Mouse (Mus musculus): Measurements from ENCODE around the gene C4b. TPM values are rescaled to one million over a fixed set of nuclear protein-coding genes. Genes with fewer than 3 reads are reported as not detected.

C4b gene
- polyA plus RNA-seq, 1 experiment from 2014 or later = 0.42 TPM

- 30% methylated on average over 14 of the region's 14 CpGs for WGBS
- H3K27ac ChIP-seq = no peak overlapping the region
- H3K4me1 ChIP-seq = no peaks in the 10 kb centered on the region
- no peak overlapping the region for H3K4me2 ChIP-seq
- no peaks in the 10 kb centered on the region for H3K27me3 ChIP-seq
- H3K36me3 ChIP-seq = no peaks in the 10 kb centered on the region
- H3K4me3 ChIP-seq = no peak overlapping the region
- H3K9ac ChIP-seq = no peak overlapping the region
- no peak; the same call in 1 of the 2 replicates for ATAC-seq (ENCODE audit: borderline replicate concordance, extremely low read depth, low FRiP score, low TSS enrichment)
- no peaks in the 10 kb centered on the region for H3K9me3 ChIP-seq
Measured at GRCm38 (mm10) chr17:34699575-34700408, 43.9 kb downstream of the C4b start.

- Histone ChIP-seq H3K4me3 (no peak overlapping the region), H3K27me3 (no peaks in the 10 kb centered on the region), H3K27ac (0 out of 2 replicates have a peak overlapping the region, but pooled peaks have one; percentile 22), H3K9ac (no peak overlapping the region), H3K4me1 (peaks cover 22% of the 10 kb centered on the region; the same call in 1 of the 2 replicates), H3K36me3 (no peaks in the 10 kb centered on the region), H3K9me3 (no peaks in the 10 kb centered on the region), H3K4me2 (no peak overlapping the region)
- no peak for ATAC-seq (ENCODE audit: borderline replicate concordance, extremely low read depth, low FRiP score, low TSS enrichment)
- WGBS = 59% methylated on average over 7 of the region's 7 CpGs
Measured at GRCm38 (mm10) chr17:34692906-34693305, 50.8 kb downstream of the C4b start.

DNA sequence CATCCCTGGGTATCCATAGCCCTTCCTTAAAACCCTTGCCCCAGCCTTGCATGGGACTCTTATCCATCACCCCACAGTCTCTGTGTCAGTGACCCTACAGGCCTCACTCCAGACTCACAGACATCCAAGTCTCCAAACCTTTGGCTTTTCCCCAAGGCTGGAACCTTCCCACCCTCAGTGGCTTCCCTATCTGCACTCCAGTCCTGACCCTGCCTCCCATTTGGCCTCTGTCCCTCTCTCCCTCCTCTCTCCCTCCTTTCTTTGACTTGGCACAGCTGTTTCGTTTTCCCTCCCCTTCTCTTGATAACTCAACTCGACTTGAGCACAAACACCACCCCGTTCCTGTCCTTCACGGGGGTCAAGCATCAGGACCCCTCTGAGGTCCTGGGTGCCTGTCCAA lies 53.2 kb downstream of the C4b start:
- Histone ChIP-seq H3K27me3 (no peaks in the 10 kb centered on the region), H3K9ac (no peak overlapping the region), H3K27ac (no peak overlapping the region), H3K4me3 (no peak overlapping the region), H3K9me3 (no peaks in the 10 kb centered on the region), H3K4me1 (peaks cover 30% of the 10 kb centered on the region), H3K36me3 (no peaks in the 10 kb centered on the region), H3K4me2 (no peak overlapping the region)
- 27% methylated on average over 4 of the region's 4 CpGs for WGBS
- ATAC-seq (ENCODE audit: borderline replicate concordance, extremely low read depth, low FRiP score, low TSS enrichment) = no peak

DNA sequence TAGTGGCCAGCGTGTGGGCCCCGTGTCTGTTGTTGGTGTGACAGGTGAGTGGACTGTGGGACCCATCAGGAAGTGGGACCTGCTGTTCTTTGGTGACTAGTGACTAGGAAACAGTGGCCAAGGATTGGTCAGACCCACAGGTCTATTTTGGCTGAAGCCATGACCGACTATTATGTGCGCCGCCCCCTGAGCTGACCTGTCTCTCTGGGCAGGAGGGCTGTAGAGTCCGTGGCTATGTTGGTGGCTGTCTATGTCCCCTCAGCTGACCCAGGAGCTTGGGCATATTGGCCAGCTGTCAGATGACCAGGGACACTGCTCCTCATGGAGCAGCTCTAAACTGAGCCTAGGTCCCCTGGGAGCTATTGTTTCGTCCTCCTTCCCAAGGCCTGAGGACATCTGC lies 54.8 kb downstream of the C4b start:
- no peaks in the 10 kb centered on the region for H3K36me3 ChIP-seq
- H3K4me3 ChIP-seq = no peak overlapping the region
- H3K4me1 ChIP-seq = peaks cover 45% of the 10 kb centered on the region
- H3K27me3 ChIP-seq = no peaks in the 10 kb centered on the region
- 89% methylated on average over 7 of the region's 7 CpGs for WGBS
- H3K9ac ChIP-seq = no peak overlapping the region
- H3K4me2 ChIP-seq = no peak overlapping the region
- no peaks in the 10 kb centered on the region for H3K9me3 ChIP-seq
- no peak for ATAC-seq (ENCODE audit: borderline replicate concordance, extremely low read depth, low FRiP score, low TSS enrichment)
- H3K27ac ChIP-seq = no peak overlapping the region

DNA sequence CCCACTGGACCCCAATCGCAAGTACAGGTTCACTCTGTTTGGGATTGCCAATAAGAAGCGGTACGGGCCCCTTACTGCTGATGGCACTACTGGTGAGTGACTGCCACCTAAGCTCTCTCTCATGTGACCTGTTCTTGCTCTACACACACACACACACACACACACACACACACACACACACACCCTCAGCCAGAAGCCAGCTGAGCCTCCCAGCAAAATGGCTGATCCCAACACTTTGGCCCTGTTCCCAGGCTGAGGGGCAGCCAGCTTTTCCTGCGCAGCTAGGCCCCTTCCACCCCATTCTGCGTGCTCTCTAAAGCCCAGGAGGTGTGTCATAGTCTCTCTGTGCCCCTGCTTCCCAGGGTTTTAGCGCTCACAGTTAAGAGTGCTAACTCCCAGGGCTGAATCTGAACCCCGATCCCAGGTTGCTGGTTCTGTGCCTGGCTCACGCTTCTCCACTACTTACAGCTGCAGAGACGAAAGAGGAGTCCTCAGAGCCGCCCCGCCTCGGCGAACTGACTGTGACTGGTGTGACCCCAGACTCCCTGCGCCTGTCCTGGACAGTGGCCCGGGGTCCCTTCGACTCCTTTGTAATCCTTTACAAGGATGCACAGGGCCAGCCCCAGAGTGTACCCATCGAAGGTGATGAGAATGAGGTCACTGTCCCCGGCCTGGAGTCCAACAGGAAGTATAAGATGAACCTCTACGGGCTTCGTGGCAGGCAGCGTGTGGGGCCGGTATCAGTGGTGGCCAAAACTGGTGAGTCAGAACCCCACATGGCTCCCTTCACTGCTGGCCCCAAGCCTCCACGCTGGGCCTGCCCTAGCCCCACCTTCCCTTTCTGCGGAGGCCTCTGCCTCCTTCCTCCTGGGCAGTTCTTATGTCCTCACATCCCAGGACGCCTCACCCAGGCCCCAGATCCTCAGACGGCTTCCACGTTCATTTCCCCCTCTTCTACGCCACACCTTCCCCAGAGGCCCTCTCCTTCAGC lies 58.3 kb downstream of the C4b start:
- 63% methylated on average over 28 of the region's 28 CpGs for WGBS
- Histone ChIP-seq H3K4me1 (peaks cover 50% of the 10 kb centered on the region), H3K27ac (peak overlapping the region; percentile 62), H3K4me3 (no peak overlapping the region), H3K9ac (no peak overlapping the region), H3K9me3 (no peaks in the 10 kb centered on the region), H3K27me3 (peaks cover 3% of the 10 kb centered on the region; the same call in 1 of the 2 replicates), H3K36me3 (no peaks in the 10 kb centered on the region), H3K4me2 (no peak overlapping the region)
- peak; percentile 71 for ATAC-seq (ENCODE audit: borderline replicate concordance, extremely low read depth, low FRiP score, low TSS enrichment)

DNA sequence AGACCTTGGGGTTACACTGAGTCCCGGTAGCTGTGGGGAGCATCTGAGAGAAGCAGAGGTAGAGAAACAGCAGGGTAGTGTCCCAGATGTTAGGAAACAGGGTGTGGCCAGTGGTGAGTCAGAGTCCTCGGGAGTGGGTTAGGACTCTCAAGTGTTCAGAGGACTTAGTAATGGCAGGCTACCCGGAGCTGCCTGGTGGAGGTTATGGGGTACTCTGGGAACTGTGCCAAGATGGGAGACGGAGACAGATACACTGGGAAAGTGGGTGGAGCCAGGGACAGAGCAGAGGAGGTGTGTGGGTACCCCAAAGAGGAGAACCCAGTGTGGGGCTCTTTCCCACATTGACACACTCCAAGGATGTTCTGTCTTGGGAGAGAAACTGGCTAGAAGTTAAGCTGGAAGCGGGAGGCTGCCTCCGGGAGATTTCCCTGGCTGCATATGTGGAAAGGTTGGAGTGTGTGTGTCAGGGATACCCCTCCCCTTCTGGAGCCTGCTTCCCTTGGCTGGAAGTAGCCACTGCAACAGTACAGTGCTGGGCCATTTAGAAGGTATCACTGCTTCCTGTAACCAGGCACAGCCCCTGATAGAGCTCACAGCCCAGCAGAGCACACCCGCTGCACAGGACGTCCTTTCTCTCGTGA lies 59.3 kb downstream of the C4b start:
- Histone ChIP-seq H3K27me3 (peaks cover 12% of the 10 kb centered on the region), H3K9me3 (no peaks in the 10 kb centered on the region), H3K36me3 (no peaks in the 10 kb centered on the region), H3K4me3 (no peak overlapping the region), H3K9ac (no peak overlapping the region), H3K4me2 (no peak overlapping the region), H3K4me1 (peaks cover 47% of the 10 kb centered on the region), H3K27ac (no peak overlapping the region)
- 31% methylated on average over 9 of the region's 9 CpGs for WGBS
- no peak for ATAC-seq (ENCODE audit: borderline replicate concordance, extremely low read depth, low FRiP score, low TSS enrichment)

DNA sequence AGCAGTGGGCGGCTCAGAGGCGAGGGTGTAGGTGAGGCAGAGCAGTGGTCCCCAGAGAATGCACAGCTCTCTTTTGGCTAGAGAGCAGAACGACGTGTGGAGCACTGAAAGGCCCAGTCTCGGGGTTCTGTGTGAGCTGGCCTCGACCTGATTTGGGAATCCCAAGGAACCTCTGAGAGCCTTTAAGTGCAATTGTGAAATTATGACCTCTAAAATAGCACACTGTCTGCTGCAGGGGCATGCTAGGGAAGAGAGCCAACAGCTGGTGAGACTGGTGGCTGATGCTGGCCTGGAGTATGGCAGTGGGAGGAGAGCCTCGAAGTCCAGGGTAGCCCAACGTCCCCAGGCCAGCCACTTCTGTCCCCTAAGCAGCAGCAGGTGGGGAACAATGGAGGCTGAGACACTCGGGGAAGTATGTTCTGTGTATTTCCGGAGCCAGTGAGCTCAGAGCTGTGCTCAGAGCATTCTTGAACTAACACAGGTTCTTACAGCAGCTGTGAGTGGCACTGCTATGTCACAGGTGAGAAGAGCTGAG lies 59.9 kb downstream of the C4b start:
- Histone ChIP-seq H3K27me3 (peaks cover 18% of the 10 kb centered on the region), H3K27ac (no peak overlapping the region), H3K9ac (no peak overlapping the region), H3K4me2 (no peak overlapping the region), H3K9me3 (no peaks in the 10 kb centered on the region), H3K36me3 (no peaks in the 10 kb centered on the region), H3K4me3 (no peak overlapping the region), H3K4me1 (peaks cover 47% of the 10 kb centered on the region)
- WGBS = 47% methylated on average over 10 of the region's 10 CpGs
- no peak for ATAC-seq (ENCODE audit: borderline replicate concordance, extremely low read depth, low FRiP score, low TSS enrichment)

- Histone ChIP-seq H3K9me3 (no peaks in the 10 kb centered on the region), H3K9ac (no peak overlapping the region), H3K4me2 (no peak overlapping the region), H3K36me3 (no peaks in the 10 kb centered on the region), H3K4me3 (no peak overlapping the region), H3K27me3 (peaks cover 24% of the 10 kb centered on the region), H3K4me1 (peaks cover 47% of the 10 kb centered on the region), H3K27ac (no peak overlapping the region)
- WGBS = 58% methylated on average over 8 of the region's 8 CpGs
- ATAC-seq (ENCODE audit: borderline replicate concordance, extremely low read depth, low FRiP score, low TSS enrichment) = no peak
Measured at GRCm38 (mm10) chr17:34683179-34683578, 60.5 kb downstream of the C4b start.

DNA sequence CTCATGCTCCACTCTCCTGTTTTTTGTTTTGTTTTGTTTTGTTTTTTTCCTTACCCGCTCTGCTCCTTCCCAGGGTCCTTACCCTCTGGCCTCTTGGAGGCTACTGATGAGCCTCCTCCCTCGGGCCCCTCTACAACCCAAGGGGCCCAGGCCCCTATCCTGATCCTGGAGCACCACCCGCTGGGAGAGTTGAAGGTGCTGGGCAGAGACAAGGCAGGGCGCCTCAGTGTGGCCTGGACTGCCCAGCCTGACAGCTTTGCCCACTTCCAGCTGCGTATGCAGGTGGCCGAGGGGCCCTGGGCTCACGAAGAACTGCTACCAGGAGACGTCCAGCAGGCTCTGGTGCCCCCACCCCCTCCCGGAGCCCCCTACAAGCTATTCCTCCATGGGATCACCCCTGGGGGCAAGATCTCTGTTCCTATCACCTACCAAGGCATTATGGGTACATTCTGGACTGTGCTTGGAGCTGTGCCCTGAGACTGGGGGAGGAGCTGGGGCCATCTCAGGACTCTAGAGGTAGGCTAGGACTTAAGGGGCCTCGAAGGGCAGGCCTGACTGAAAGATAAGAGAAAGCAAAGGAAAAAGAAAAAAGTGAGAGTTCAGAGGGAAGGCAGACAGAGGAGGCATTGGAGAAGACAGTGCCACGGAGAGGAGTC lies 61.7 kb downstream of the C4b start:
- no peak for ATAC-seq (ENCODE audit: borderline replicate concordance, extremely low read depth, low FRiP score, low TSS enrichment)
- peaks cover 47% of the 10 kb centered on the region for H3K4me1 ChIP-seq
- peaks cover 36% of the 10 kb centered on the region for H3K27me3 ChIP-seq
- no peaks in the 10 kb centered on the region for H3K36me3 ChIP-seq
- no peak overlapping the region for H3K4me2 ChIP-seq
- no peak overlapping the region for H3K9ac ChIP-seq
- no peak overlapping the region for H3K27ac ChIP-seq
- WGBS = 65% methylated on average over 11 of the region's 11 CpGs
- H3K9me3 ChIP-seq = no peaks in the 10 kb centered on the region
- H3K4me3 ChIP-seq = no peak overlapping the region

GRCm38 (mm10) chr17:34681132-34681571 lies 62.5 kb downstream of the C4b start:
- no peak overlapping the region for H3K9ac ChIP-seq
- H3K4me1 ChIP-seq = peaks cover 47% of the 10 kb centered on the region
- no peaks in the 10 kb centered on the region for H3K36me3 ChIP-seq
- peaks cover 44% of the 10 kb centered on the region for H3K27me3 ChIP-seq
- ATAC-seq (ENCODE audit: borderline replicate concordance, extremely low read depth, low FRiP score, low TSS enrichment) = no peak
- no peak overlapping the region for H3K4me3 ChIP-seq
- H3K27ac ChIP-seq = no peak overlapping the region
- no peak overlapping the region for H3K4me2 ChIP-seq
- no peaks in the 10 kb centered on the region for H3K9me3 ChIP-seq
- WGBS = 59% methylated on average over 17 of the region's 17 CpGs

- Histone ChIP-seq H3K27me3 (peaks cover 45% of the 10 kb centered on the region), H3K9ac (no peak overlapping the region), H3K4me3 (no peak overlapping the region), H3K9me3 (no peaks in the 10 kb centered on the region), H3K27ac (no peak overlapping the region), H3K36me3 (no peaks in the 10 kb centered on the region), H3K4me1 (peaks cover 47% of the 10 kb centered on the region), H3K4me2 (no peak overlapping the region)
- ATAC-seq (ENCODE audit: borderline replicate concordance, extremely low read depth, low FRiP score, low TSS enrichment) = no peak
- WGBS = 70% methylated on average over 4 of the region's 4 CpGs
Measured at GRCm38 (mm10) chr17:34680621-34681020, 63.1 kb downstream of the C4b start.

Data from lung, embryonic 15.5 days (tissue).